Mouse (Mus musculus) left cerebral cortex, postnatal 14 days (tissue): ENCODE data around the gene Satb2. TPM values are rescaled to one million over a fixed set of nuclear protein-coding genes. Genes with fewer than 3 reads are reported as not detected.
"Not testable (repeated sequence)": the region's sequence is repeated elsewhere in the genome, so short reads cannot be mapped to it uniquely, and the experiment has no call there.

Experiments used
- DNase-seq, 2 experiments: peaks; one replicate each; pipeline ENCODE4 v3.0.0; 2021 to 2022; ENCODE audit warnings: low spot score in 2 of 2, mixed read lengths in 1 of 2
- intact Hi-C: fragments of 180-260 bp; cut with DNase I; formaldehyde crosslinking; loops from one replicate; pipeline ENCODE4 v1.15.1; 2025
- total RNA-seq, 2 experiments: library from RNA; stranded (reverse); gene quantifications; 2 replicates each; pipeline ENCODE4 v1.2.3; 2021

Satb2 gene
- total RNA-seq, 2 experiments from 2014 or later = 99.7 to 109 TPM

DNA sequence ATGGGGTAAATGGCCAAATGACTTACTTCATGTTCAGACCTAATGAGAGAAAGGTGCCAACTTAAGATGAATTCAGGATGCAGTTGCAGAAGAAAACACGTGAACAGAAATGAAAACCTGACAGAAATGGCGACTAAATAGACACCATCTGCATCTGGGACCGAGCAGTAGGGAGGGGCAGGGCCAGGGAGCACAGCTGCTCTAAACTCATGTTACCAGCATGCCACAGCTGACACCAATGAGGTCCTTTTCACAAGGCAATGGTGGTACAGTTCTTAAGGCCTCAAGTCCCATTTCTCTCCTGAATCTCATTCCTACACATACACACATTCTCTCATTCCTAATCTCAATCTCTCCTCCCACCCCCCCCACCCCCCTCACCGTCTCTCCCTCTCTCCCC, 115.7 kb downstream of the Satb2 start:
- intact Hi-C loops = no loop called here
- DNase-seq = no peak

DNA sequence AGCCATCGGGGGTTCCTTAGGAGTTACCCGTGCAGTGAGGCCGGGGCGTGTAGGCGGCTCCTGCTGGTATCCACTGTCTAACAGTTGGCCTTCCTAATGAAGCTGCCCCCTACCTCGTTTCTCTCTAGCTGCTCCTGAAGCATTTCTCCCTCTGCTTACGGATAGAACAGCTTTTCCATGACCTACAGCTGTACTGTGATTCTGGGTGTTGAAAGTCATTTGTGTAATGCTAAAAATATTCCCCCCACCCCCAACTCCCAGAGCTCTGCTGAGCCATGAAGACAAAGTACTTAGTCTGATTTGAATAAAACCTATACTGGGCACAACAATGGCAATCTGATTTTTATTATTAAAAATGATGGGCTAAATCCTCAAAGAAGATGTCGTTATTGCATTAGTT, 121.2 kb downstream of the Satb2 start:
- no peak for DNase-seq
- intact Hi-C loops = no loop called here

DNA sequence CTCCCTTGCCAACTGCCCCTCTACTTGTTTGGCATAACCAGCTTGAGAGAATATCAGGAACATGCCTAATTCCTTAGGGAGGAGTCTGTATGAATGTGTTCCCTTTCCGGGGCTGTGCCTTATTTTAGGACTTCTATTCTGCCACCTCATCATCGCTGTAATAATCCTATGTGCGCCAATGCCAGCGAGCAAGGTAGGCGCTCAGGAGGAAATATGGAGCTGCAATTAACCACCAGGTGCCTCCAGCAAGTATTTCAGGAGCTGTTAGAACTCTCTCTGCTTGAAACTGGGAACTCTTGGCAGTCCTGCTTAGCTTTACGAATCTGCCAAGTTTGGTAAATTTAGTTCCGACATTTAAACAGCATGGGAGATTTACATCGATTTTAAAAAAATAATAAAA, 128.0 kb downstream of the Satb2 start:
- intact Hi-C loops = no loop called here
- DNase-seq = peak in 1 of 2 experiments; percentile 22

DNA sequence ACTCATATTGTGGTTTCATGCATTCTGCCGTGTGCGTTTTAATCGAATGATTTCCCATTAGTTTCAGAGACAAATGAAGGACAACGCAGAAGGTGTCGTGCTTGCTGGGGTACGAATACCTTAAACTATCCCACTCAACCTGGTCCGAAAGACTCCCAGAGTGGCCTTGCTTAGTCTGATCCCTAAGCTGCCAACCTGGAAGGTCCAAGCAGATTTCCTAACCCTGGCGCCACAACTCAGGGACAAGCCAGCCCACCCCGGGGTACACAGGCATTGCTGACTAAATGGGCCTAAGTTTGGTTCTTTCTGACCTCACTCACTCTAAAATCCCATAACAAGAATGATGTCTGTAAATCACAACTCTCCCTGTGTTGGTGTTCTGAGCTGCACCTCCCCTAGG, 132.1 kb downstream of the Satb2 start:
- intact Hi-C loops = no loop called here

DNA sequence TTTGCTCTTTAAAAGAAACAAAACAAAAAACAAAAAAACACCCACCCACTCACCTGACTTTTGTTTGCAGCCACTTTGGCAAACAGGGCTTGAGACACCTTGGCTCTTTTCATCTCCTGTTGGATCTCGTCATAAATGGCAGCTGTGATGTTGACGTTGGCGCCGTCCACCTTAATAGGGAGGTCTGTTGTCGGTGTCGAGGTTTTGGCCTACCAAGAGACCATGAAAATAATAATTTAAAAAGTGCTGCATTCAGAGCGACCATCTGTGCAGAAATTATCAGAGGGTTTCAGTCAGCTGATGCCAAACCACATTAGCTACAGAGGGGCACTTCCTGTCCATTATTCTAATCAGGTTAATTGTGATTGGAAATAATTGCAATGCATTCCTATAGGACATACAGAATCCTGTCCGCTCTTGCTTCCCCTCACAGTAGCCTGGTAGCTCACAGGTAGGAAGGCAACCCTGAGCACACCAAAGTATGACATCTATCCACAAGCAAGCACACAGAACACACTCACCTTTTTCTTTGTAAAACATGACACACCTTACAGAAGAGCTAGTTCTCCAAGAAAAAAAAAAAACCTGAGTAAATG, 132.8 kb downstream of the Satb2 start:
- intact Hi-C loops = no loop called here
- no peak for DNase-seq

More for the DNA sequence above, 132.1 kb downstream of the Satb2 start:
- DNase-seq = no peak

DNA sequence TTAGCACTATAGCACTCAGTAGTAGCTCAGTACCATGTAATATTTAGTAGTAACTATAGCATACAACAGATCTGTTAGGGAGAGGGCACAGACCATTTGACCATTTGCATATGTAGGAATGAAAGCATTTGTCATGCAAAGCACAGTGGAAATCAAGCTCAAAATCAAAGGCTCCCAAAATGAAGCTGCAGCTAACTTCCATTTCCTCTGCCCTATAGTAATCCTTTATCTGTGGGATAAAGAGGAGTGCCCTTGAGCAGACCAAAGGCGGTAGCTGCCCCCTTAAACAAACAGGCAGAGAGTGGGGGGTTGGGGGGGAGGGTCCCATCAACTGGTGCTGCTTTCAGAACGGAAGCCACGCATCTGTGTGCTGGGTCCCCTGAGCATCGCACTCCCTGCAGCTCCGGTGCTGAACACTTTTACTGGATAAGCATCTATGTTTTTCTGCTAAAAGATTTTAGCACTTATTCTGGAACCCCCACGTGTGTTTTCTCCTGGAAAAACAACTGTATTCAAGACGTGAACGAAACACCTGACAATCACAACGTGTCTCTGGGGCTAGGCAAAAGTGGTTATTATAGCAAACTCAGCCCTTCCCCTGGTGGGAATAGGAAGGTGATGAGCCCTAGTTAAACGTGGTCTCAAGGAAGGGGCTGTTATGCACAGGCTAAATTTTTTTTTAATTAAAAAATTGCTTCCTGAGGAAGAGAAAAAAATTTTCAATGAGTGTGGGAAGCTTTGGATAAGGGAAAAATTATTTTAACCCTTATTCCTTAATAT, 133.7 kb downstream of the Satb2 start:
- intact Hi-C loops = no loop called here
- no peak for DNase-seq

DNA sequence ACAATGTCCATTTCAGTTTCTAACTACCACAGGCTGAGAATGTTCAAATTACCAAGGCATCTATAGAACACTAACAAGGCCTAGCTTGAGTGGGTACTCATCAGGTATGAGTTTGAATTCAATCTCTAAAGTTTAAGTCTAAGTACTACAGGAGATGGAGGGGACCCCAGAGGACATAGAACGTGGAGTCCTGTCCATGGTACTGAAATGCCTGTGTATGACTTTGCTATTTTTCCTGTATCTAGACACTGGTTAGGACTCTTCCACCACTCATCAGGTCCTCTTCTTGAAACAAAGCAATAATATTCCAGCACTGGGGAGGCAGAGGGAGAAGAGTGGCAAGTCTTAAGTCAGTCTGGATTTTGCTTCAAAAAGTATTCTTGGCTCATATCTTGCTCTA, 139.5 kb downstream of the Satb2 start:
- no peak for DNase-seq
- intact Hi-C loops = no loop called here

DNA sequence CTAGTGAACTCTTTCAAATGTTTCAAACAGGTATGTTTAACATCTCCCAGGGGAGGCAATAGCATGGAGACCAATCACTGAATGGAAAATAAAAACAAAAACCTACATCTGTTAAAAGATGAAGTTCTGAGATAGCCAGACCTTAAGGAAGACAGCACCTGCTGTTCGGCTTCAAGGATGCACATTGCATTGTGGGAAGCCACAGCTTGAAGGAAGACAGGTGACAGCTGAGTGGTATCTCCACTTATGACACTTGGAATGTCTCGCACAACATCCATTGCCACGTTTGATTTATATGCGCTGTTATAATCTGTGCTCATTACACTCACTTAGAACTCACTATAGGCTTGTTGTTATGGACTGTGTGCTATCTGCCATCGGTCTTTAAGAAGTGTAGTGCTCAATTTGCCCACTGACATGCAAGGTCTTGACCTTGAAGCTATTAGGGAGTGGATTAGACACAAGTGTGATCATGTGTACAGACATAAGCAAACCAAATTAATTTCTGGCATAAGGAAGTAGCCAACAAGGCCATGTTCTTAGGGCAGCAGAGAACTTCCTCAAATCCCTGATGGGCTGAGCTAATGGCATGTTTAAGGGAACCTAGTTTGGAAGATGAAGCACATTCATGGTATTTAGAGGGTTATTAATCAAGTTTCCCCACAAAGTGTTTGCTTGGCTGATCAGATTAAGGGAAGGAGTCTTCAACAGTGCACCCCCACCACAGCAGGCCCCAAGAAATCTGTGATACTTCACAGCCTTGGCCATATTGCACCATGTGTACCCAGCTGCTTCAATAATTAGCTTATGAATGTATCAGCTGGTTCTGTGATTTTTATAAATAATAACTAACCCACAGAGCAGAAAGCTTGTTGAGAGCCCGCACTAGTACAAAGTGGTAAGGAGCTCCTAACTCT, 144.2 kb downstream of the Satb2 start:
- no peak for DNase-seq
- intact Hi-C loops = no loop called here

DNA sequence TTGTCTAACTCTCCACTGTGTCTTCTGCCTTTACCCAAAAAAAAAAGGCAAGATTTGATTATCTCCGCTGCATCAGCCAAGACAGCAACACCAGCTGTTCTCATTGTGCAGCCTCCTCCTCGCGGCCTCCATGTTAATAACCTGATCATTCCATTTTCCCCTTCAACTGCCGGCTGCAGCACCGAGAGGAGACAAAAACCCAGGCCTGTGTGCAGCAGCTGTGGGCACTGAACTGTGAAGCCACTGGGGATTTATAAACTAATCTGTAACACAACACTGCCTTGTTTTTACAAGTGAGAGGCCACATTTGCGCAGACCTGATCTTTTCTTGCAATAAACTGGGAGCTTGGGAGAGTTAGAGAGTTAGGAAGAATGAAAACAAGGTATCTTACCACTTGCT, 145.1 kb downstream of the Satb2 start:
- DNase-seq = no peak
- intact Hi-C loops = no loop called here

DNA sequence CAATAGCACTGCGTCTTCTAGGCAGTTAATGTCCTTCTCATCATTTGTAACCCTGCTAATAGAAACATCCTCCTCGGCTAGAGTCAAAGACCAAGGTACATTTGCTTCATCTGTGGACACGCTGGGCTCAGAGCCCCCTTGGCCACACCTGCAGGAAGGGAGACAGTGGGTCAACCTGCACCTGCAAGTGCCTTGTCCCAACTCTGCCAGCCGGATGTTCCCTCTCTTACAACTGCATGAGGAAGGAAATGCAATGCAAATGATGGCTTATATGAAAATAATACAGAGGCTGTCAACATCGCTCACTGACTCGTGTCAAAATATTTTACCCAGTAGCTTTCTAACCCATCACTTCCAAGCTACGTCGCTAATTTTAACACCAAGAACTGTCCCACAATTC, 145.7 kb downstream of the Satb2 start:
- intact Hi-C loops = no loop called here
- DNase-seq = no peak

DNA sequence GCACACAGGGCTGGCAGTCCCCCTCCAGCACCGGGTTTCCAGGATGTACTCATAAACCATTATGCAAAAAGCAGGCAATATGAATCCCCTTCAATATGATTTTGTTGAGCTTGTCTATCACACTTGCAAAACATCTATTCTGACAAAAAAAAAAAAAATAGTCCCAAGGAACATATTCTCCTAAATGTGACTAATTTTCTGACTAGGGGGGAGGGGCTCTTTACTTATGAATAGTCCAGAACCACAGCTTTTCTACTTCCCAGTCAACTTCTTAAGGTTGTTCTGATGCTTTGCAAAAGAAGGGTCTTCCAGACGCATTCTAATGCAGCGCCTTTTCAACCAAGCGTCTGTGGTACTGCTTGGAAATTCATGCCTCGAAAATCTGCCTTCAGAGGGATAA, 155.7 kb downstream of the Satb2 start:
- DNase-seq = no peak
- intact Hi-C loops = no loop called here

DNA sequence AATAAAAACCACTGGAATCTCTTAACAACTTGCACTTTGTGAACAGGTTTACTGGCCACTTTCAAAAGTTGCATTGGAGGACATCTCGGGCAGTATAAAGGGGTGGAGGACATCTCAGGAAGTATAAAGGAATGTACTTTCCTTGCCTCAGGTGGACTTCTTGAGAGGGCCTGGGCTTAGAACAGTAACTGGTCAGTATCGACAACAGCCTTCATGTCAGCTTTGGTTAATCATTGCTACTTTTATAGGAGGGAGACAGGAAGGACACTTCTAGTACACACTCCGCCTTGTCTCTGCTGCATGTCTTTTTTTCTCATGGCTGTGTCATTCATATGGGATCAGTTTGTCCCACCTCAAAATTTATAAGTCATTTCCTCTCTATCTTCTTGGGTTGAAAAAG, 156.4 kb downstream of the Satb2 start:
- DNase-seq = no peak
- intact Hi-C loops = no loop called here

DNA sequence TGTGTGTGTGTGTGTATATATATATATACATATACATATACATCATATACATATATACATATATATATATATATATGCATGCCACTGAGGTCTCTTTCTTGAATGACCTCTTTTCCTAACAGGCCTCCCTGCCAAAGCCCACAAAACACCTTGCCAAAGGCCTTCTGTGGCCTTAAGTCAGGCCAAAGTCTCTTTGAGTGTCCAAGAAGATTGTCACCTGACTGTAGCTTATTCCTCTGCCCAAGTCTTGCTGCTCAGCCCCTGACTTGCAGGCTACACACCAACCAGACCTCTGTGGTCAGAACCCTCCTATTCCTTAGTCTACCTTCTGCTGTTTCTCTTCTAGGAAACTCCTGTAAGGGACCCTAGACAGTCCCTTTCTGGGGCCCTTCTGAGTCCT, 164.9 kb downstream of the Satb2 start:
- DNase-seq = no peak
- intact Hi-C loops = no loop called here

DNA sequence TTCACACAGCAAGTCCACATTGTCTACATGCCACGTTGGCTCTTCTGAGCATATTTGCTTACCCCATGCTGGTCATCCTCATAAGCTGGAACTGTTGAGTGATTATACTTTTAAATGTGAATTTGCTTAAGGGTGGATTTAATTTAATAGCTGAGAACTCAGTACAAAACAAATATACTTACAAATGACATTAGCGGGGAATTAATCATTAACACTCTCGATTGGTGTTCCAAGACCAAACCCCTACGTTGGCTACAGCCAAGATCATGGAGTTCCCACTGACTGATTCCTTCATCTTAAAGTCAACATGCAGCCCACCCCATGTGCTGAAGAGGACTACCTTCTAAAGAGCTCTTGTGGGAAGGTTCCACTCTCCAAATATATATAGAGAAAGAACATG, 165.5 kb downstream of the Satb2 start:
- intact Hi-C loops = no loop called here
- no peak for DNase-seq

DNA sequence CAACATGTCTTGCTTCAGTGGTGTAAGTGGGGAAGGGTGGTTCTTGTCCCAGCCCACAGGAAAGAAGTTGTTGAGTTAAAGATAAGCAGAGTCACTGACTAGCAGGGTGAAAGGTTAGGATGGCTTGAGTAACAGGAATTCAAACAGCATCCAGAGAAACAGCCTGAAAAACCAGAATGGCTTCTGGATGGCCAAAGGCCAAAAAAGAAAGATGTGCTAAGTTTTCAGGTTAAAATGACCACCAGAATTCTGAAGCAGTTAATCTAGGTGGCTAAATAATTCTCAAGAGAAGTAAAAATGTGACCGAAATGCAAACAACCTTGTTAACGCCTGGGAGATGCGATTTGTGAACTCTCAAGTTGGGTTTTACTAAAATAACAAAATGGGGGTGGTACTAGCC, 167.0 kb downstream of the Satb2 start:
- no peak for DNase-seq
- intact Hi-C loops = no loop called here

DNA sequence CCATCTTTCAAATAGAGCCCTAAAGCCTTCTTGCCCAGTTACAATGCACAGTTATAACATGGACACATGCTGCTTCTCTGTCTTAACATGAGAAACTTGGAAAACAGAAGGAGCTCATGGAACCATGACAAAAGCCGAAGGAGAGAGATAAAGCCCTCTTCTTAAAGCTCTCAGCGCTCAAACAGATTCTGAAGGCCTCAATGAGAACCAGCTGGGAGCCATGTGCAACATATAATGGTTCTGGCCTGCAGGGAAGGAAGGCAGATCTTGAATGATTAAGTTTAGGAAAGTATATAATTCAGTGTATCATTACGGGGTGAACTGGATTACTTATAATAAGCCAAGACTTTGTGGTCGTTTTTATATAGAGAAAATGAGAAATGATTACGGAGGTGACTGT, 172.4 kb downstream of the Satb2 start:
- DNase-seq = no peak
- intact Hi-C loops = no loop called here

DNA sequence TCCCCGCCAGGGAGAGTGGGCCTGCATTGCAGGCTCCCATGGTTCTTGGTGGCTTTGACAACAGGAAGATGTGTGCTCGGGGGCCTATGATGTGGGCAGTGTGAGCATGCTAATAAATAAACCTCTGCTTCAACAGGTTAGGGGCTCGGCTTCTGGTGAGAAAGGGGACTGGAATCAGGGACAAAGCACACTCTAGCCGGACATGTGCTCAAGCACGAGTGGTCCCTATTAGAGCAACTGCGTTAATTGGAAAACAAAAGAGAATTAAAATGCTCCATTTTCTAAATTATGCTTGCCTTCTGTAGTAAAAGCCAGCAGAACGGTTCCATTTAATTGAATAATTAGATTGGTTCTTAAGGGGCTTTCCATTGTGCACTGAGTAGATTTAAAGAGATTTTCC, 177.8 kb downstream of the Satb2 start:
- DNase-seq = no peak
- intact Hi-C loops = no loop called here

DNA sequence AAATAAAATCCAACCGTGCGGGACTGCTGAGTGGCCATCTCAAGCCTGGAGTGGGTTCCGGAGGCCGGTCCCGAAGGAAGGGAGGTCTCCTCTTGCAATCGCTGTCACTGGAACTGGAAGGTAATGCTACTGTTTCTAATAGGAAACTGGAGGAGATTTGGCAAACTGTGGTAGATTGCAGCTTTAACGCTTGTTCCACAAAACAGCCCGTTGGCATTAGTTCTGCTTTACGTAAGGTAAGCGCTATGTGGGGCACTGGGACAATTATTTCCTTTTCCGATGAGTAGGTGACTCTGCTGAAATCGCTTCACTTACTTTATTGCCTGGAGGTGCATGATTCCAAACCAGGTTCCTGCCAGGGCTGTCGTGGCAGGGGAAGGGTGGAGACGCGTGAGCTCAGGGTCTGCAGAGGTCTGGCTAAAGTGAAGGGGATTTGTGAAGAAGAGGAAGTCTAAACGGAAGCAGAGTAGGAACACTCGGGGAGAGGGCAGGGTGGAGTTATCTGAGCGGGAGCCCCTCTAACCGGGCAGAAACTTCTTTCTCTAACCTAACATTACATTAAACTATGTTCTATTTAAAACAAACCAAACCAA, 183.3 kb downstream of the Satb2 start:
- DNase-seq = no peak
- intact Hi-C loops = no loop called here

DNA sequence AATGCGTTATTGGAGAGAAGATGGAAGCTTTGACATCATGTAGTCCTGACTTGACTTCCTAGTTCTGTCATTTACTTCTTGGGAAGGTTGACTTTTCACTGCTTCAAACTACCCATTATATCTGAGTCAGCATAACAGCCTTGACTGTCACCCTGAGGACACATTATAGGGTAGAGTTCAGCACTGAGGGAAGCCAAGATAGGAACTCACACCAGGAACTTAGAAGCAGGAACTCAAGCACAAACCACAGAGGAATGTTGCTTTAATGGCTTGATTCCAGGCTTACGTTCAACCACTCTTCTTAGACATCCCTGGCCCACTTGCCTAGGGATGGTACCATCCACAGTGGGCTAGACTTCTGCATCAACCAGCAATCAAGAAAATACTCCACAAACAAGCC, 188.8 kb downstream of the Satb2 start:
- intact Hi-C loops = no loop called here

DNA sequence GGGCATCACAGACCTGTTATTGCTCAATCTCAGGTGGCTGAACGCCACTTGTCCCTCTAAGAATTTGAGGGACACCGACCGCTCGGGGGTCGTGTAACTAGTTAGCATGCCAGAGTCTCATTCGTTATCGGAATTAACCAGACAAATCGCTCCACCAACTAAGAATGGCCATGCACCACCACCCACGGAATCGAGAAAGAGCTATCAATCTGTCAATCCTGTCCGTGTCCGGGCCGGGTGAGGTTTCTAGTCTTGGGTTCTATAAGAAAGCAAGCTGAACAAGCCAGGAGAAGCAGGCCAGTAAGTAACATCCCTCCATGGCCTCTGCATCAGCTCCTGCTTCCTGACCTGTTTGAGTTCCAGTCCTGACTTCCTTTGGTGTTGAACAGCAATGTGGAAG, 196.3 kb downstream of the Satb2 start:
- DNase-seq, intact Hi-C loops: not testable (repeated sequence)

More for the DNA sequence above, 188.8 kb downstream of the Satb2 start:
- DNase-seq = no peak
